Mouse (Mus musculus): Measurements from ENCODE around the gene Grk1. TPM values are rescaled to one million over a fixed set of nuclear protein-coding genes. Genes with fewer than 3 reads are reported as not detected.
A peak's percentile ranks its signal among the peaks of the same experiment; 100 is the strongest.

Gene Grk1
- polyA plus RNA-seq, 1 experiment from 2014 or later, result not detected

DNA sequence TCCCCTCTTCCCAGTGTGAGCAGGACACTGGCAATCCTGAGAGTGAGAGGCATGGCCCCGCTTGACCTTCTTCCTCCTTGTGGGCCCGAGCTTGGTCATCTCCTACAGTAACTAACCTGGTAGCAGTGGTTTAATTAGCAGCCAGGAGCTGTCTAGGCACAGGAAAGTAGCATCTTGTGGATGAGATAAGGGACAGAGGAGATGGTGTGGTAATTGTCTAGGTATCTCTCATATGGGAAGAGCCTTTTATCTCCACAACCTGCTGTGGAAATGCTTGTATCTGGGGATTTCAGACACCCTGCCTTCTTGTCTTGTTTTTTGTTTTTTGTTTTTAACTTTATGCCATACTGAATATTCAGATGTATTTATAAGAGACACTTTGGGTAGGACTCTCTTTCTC, 32.6 kb downstream of the Grk1 start:
- H3K36me3 ChIP-seq (ENCODE audit: control insufficient read depth, insufficient read depth), result no peaks in the 10 kb centered on the region
- WGBS, result 83% methylated on average over 2 of the region's 2 CpGs
- peaks cover 14% of the 10 kb centered on the region for H3K27me3 ChIP-seq (replicated peaks; ENCODE audit: control insufficient read depth, insufficient read depth, low read length)
- no peaks in the 10 kb centered on the region for H3K4me1 ChIP-seq (replicated peaks; ENCODE audit: control insufficient read depth, insufficient read depth, low read length)
- H3K9ac ChIP-seq (replicated peaks; ENCODE audit: low read depth, low read length), result no peak overlapping the region
- no peak for ATAC-seq
- H3K27ac ChIP-seq (ENCODE audit: low read length), result no peak overlapping the region
- no peak overlapping the region for H3K4me2 ChIP-seq (ENCODE audit: low read length)
- no peak overlapping the region for H3K4me3 ChIP-seq (replicated peaks; ENCODE audit: low read length)
- H3K9me3 ChIP-seq (ENCODE audit: control insufficient read depth, low read length), result no peaks in the 10 kb centered on the region

GRCm38 (mm10) chr8:13442152-13442551, 37.3 kb downstream of the Grk1 start:
- WGBS, result 90% methylated on average over 2 of the region's 2 CpGs
- no peak overlapping the region for H3K9ac ChIP-seq (replicated peaks; ENCODE audit: low read depth, low read length)
- no peaks in the 10 kb centered on the region for H3K9me3 ChIP-seq (ENCODE audit: control insufficient read depth, low read length)
- H3K27me3 ChIP-seq (replicated peaks; ENCODE audit: control insufficient read depth, insufficient read depth, low read length), result no peaks in the 10 kb centered on the region
- H3K27ac ChIP-seq (ENCODE audit: low read length), result no peak overlapping the region
- ATAC-seq, result no peak
- H3K4me3 ChIP-seq (replicated peaks; ENCODE audit: low read length), result no peak overlapping the region
- H3K4me1 ChIP-seq (replicated peaks; ENCODE audit: control insufficient read depth, insufficient read depth, low read length), result no peaks in the 10 kb centered on the region
- H3K36me3 ChIP-seq (ENCODE audit: control insufficient read depth, insufficient read depth), result no peaks in the 10 kb centered on the region
- H3K4me2 ChIP-seq (ENCODE audit: low read length), result no peak overlapping the region

GRCm38 (mm10) chr8:13446456-13446855, 41.6 kb downstream of the Grk1 start:
- no peaks in the 10 kb centered on the region for H3K9me3 ChIP-seq (ENCODE audit: control insufficient read depth, low read length)
- H3K36me3 ChIP-seq (ENCODE audit: control insufficient read depth, insufficient read depth), result no peaks in the 10 kb centered on the region
- H3K27ac ChIP-seq (ENCODE audit: low read length), result no peak overlapping the region
- H3K4me2 ChIP-seq (ENCODE audit: low read length), result no peak overlapping the region
- H3K4me1 ChIP-seq (replicated peaks; ENCODE audit: control insufficient read depth, insufficient read depth, low read length), result no peaks in the 10 kb centered on the region
- no peak for ATAC-seq
- WGBS, result 93% methylated on average over 6 of the region's 6 CpGs
- H3K9ac ChIP-seq (replicated peaks; ENCODE audit: low read depth, low read length), result no peak overlapping the region
- no peaks in the 10 kb centered on the region for H3K27me3 ChIP-seq (replicated peaks; ENCODE audit: control insufficient read depth, insufficient read depth, low read length)
- H3K4me3 ChIP-seq (replicated peaks; ENCODE audit: low read length), result no peak overlapping the region

- no peaks in the 10 kb centered on the region for H3K36me3 ChIP-seq (ENCODE audit: control insufficient read depth, insufficient read depth)
- H3K4me2 ChIP-seq (ENCODE audit: low read length), result no peak overlapping the region
- no peaks in the 10 kb centered on the region for H3K9me3 ChIP-seq (ENCODE audit: control insufficient read depth, low read length)
- no peak overlapping the region for H3K9ac ChIP-seq (replicated peaks; ENCODE audit: low read depth, low read length)
- H3K4me1 ChIP-seq (replicated peaks; ENCODE audit: control insufficient read depth, insufficient read depth, low read length), result no peaks in the 10 kb centered on the region
- no peak overlapping the region for H3K27ac ChIP-seq (ENCODE audit: low read length)
- no peaks in the 10 kb centered on the region for H3K27me3 ChIP-seq (replicated peaks; ENCODE audit: control insufficient read depth, insufficient read depth, low read length)
- WGBS, result 64% methylated on average over 4 of the region's 4 CpGs
- no peak for ATAC-seq
- H3K4me3 ChIP-seq (replicated peaks; ENCODE audit: low read length), result no peak overlapping the region
Observed at GRCm38 (mm10) chr8:13448145-13448544, 43.3 kb downstream of the Grk1 start.

DNA sequence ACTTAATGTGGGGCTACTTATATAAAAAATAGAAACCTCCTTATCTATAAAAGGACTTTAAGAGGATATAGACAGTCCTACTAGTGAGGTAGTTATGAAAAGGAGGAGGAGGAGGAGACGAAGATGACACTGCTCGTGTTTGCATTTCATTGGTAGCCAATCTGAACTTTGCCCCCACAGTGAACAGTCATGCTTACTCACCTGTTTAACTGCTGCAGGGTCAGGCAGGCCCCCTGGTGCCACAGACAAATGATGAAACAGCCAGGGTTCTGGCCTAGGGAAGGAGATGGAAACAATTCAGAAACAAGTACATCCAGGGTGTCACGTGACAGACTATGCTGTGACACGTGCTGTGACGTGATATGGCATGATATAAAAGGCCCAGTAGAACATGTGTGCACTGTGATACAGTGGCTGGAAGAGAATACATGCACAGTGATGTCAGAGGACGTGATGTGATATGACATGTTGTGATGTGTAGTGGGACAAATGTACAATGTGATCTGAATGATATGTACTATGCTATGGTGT, 46.9 kb downstream of the Grk1 start:
- no peak overlapping the region for H3K9ac ChIP-seq (replicated peaks; ENCODE audit: low read depth, low read length)
- no peak for ATAC-seq
- no peaks in the 10 kb centered on the region for H3K36me3 ChIP-seq (ENCODE audit: control insufficient read depth, insufficient read depth)
- 76% methylated on average over 6 of the region's 6 CpGs for WGBS
- H3K9me3 ChIP-seq (ENCODE audit: control insufficient read depth, low read length), result no peaks in the 10 kb centered on the region
- no peaks in the 10 kb centered on the region for H3K27me3 ChIP-seq (replicated peaks; ENCODE audit: control insufficient read depth, insufficient read depth, low read length)
- no peak overlapping the region for H3K27ac ChIP-seq (ENCODE audit: low read length)
- H3K4me2 ChIP-seq (ENCODE audit: low read length), result no peak overlapping the region
- H3K4me3 ChIP-seq (replicated peaks; ENCODE audit: low read length), result no peak overlapping the region
- peaks cover 12% of the 10 kb centered on the region for H3K4me1 ChIP-seq (replicated peaks; ENCODE audit: control insufficient read depth, insufficient read depth, low read length)

- no peaks in the 10 kb centered on the region for H3K9me3 ChIP-seq (ENCODE audit: control insufficient read depth, low read length)
- 0 out of 2 replicates have a peak overlapping the region, but pooled peaks have one; percentile 8 for H3K9ac ChIP-seq (replicated peaks; ENCODE audit: low read depth, low read length)
- H3K36me3 ChIP-seq (ENCODE audit: control insufficient read depth, insufficient read depth), result no peaks in the 10 kb centered on the region
- peak; percentile 94 for ATAC-seq
- peaks cover 12% of the 10 kb centered on the region for H3K4me1 ChIP-seq (replicated peaks; ENCODE audit: control insufficient read depth, insufficient read depth, low read length)
- WGBS, result 42% methylated on average over 8 of the region's 8 CpGs
- H3K4me2 ChIP-seq (ENCODE audit: low read length), result no peak overlapping the region
- no peaks in the 10 kb centered on the region for H3K27me3 ChIP-seq (replicated peaks; ENCODE audit: control insufficient read depth, insufficient read depth, low read length)
- H3K27ac ChIP-seq (ENCODE audit: low read length), result peak overlapping the region; percentile 45
- H3K4me3 ChIP-seq (replicated peaks; ENCODE audit: low read length), result no peak overlapping the region
Observed at GRCm38 (mm10) chr8:13454341-13455113, 49.6 kb downstream of the Grk1 start.

- Histone ChIP-seq H3K27ac (ENCODE audit: low read length) (no peak overlapping the region), H3K4me3 (replicated peaks; ENCODE audit: low read length) (no peak overlapping the region), H3K4me1 (replicated peaks; ENCODE audit: control insufficient read depth, insufficient read depth, low read length) (peaks cover 12% of the 10 kb centered on the region), H3K27me3 (replicated peaks; ENCODE audit: control insufficient read depth, insufficient read depth, low read length) (no peaks in the 10 kb centered on the region), H3K9ac (replicated peaks; ENCODE audit: low read depth, low read length) (no peak overlapping the region), H3K9me3 (ENCODE audit: control insufficient read depth, low read length) (no peaks in the 10 kb centered on the region), H3K4me2 (ENCODE audit: low read length) (no peak overlapping the region), H3K36me3 (ENCODE audit: control insufficient read depth, insufficient read depth) (no peaks in the 10 kb centered on the region)
- ATAC-seq, result peak; percentile 41; the same call in 1 of the 2 replicates
- WGBS, result 44% methylated on average over 2 of the region's 2 CpGs
Observed at GRCm38 (mm10) chr8:13455295-13455694, 50.4 kb downstream of the Grk1 start.

- H3K9me3 ChIP-seq (ENCODE audit: control insufficient read depth, low read length), result no peaks in the 10 kb centered on the region
- no peaks in the 10 kb centered on the region for H3K36me3 ChIP-seq (ENCODE audit: control insufficient read depth, insufficient read depth)
- no peak overlapping the region for H3K9ac ChIP-seq (replicated peaks; ENCODE audit: low read depth, low read length)
- WGBS, result 88% methylated on average over 4 of the region's 4 CpGs
- no peak overlapping the region for H3K27ac ChIP-seq (ENCODE audit: low read length)
- H3K27me3 ChIP-seq (replicated peaks; ENCODE audit: control insufficient read depth, insufficient read depth, low read length), result no peaks in the 10 kb centered on the region
- H3K4me1 ChIP-seq (replicated peaks; ENCODE audit: control insufficient read depth, insufficient read depth, low read length), result peaks cover 6% of the 10 kb centered on the region
- H3K4me3 ChIP-seq (replicated peaks; ENCODE audit: low read length), result no peak overlapping the region
- no peak for ATAC-seq
- no peak overlapping the region for H3K4me2 ChIP-seq (ENCODE audit: low read length)
Observed at GRCm38 (mm10) chr8:13459431-13459830, 54.5 kb downstream of the Grk1 start.

DNA sequence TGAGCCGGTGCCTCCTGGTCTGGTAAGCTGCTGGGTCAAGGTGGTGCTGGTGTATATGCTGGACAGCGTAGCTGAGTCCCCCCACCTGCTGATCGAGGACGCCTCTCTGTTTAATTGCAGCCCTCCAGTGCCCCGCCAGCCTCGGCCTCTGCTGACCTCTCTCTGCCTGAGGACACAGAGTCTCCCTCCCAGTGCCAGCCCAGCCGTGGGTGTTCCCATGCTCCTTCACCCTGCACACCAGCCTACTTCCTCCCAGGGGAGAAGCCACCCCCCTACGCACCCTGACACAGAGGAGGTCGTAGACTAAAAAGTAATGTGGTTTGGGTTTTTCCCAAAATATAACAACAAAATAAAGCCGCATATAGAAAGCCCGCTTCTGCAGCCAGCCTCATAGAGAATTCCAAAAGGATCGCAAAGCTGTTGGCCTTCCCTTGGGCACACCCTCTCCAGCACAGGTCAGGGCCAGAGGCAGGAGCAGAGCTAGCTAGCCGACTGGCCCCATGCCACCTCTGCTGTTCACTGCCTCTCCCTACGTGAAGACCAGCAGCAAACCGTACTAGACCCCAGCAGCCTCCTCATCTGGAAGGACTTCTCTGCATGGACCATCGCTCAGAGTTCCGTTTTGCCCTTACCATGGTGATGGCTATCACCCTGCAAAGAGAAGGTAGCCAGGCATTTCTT, 56.3 kb downstream of the Grk1 start:
- Histone ChIP-seq H3K4me1 (replicated peaks; ENCODE audit: control insufficient read depth, insufficient read depth, low read length) (no peaks in the 10 kb centered on the region), H3K27ac (ENCODE audit: low read length) (no peak overlapping the region), H3K36me3 (ENCODE audit: control insufficient read depth, insufficient read depth) (no peaks in the 10 kb centered on the region), H3K4me3 (replicated peaks; ENCODE audit: low read length) (no peak overlapping the region), H3K9me3 (ENCODE audit: control insufficient read depth, low read length) (no peaks in the 10 kb centered on the region), H3K4me2 (ENCODE audit: low read length) (no peak overlapping the region), H3K9ac (replicated peaks; ENCODE audit: low read depth, low read length) (no peak overlapping the region), H3K27me3 (replicated peaks; ENCODE audit: control insufficient read depth, insufficient read depth, low read length) (no peaks in the 10 kb centered on the region)
- 85% methylated on average over 17 of the region's 17 CpGs for WGBS
- no peak for ATAC-seq

All from forebrain, embryonic 16.5 days (tissue).